Mouse (Mus musculus) MEL (cell line): ENCODE measurements around the gene Unc45a. TPM values are rescaled to one million over a fixed set of nuclear protein-coding genes. Genes with fewer than 3 reads are reported as not detected.

ENCODE experiments used
- DNase-seq: peaks from one replicate; pipeline ENCODE4 v3.0.0; 2011; ENCODE audit warnings: low read depth, low spot score
- H3K27ac ChIP-seq: 2 replicates; pipeline ENCODE4 v1.5.1; 2012; ENCODE audit warnings: low read depth, mild to moderate bottlenecking, control low read depth, low read length, moderate library complexity; ENCODE audit not compliant: control insufficient read depth
- H3K27me3 ChIP-seq, 2 experiments: fragments of 150-350 bp in 1 of 2; sonication (generic) in 1 of 2; 2 replicates each; pipeline ENCODE4 v1.6.1; 2012; ENCODE audit warnings: low read length in 2 of 2, mild to moderate bottlenecking in 2 of 2, improper control_type of control experiment in 1 of 2, moderate library complexity in 1 of 2; ENCODE audit not compliant: insufficient read depth in 2 of 2, control insufficient read depth in 1 of 2
- H3K36me3 ChIP-seq, 2 experiments: 2 replicates each; pipeline ENCODE4 v1.6.1; 2012 to 2014; ENCODE audit warnings: low read length in 2 of 2, improper control_type of control experiment in 1 of 2, inconsistent platforms in 1 of 2, mild to moderate bottlenecking in 1 of 2; ENCODE audit not compliant: insufficient read depth in 2 of 2, control insufficient read depth in 1 of 2
- H3K4me1 ChIP-seq, 2 experiments: fragments of 150-350 bp in 1 of 2; sonication (generic) in 1 of 2; 2 replicates each; pipeline ENCODE4 v1.6.1; 2012; ENCODE audit warnings: low read length in 2 of 2, improper control_type of control experiment in 1 of 2, mild to moderate bottlenecking in 1 of 2; ENCODE audit not compliant: insufficient read depth in 2 of 2, control insufficient read depth in 1 of 2
- H3K4me3 ChIP-seq, 2 experiments: fragments of 150-350 bp in 1 of 2; sonication (generic) in 1 of 2; 2 replicates each; pipeline ENCODE4 v1.5.1; 2012; ENCODE audit warnings: low read depth in 2 of 2, low read length in 2 of 2, mild to moderate bottlenecking in 2 of 2, moderate library complexity in 2 of 2, control low read depth in 1 of 2, improper control_type of control experiment in 1 of 2; ENCODE audit not compliant: control insufficient read depth in 1 of 2, insufficient read depth in 1 of 2
- H3K79me2 ChIP-seq: 2 replicates; pipeline ENCODE4 v1.6.1; 2012; ENCODE audit warnings: mild to moderate bottlenecking, low read length, moderate library complexity; ENCODE audit not compliant: control insufficient read depth, poor library complexity, insufficient read depth
- H3K9ac ChIP-seq: 2 replicates; pipeline ENCODE4 v1.6.1; 2012; ENCODE audit warnings: low read depth, mild to moderate bottlenecking, control low read depth, low read length, moderate library complexity; ENCODE audit not compliant: control insufficient read depth, poor library complexity, severe bottlenecking
- H3K9me3 ChIP-seq: fragments of 150-350 bp; sonication (generic); replicated peaks from 2 replicates; pipeline ENCODE4 v1.6.1; 2012; ENCODE audit warnings: mild to moderate bottlenecking, low read length, improper control_type of control experiment, moderate library complexity; ENCODE audit not compliant: insufficient read depth
- CHD1 ChIP-seq: IDR thresholded peaks from 2 replicates; pipeline ENCODE4 v1.6.1; 2012; ENCODE audit warnings: low read depth, mild to moderate bottlenecking, inconsistent platforms, low read length, improper control_type of control experiment
- EP300 ChIP-seq, 2 experiments: IDR thresholded peaks; 2 replicates each; pipeline ENCODE4 v1.6.1; 2011; ENCODE audit warnings: improper control_type of control experiment in 2 of 2, low read length in 2 of 2, low read depth in 1 of 2, mild to moderate bottlenecking in 1 of 2
- GABPA ChIP-seq: IDR thresholded peaks from 2 replicates; pipeline ENCODE4 v1.6.1; 2012; ENCODE audit warnings: low read depth, mild to moderate bottlenecking, inconsistent platforms, low read length, improper control_type of control experiment, moderate library complexity
- KAT2A ChIP-seq: conservative IDR thresholded peaks from 2 replicates; pipeline ENCODE4 v1.6.1; 2012; ENCODE audit warnings: low read depth, low read length, improper control_type of control experiment, inconsistent platforms
- MAFK ChIP-seq: IDR thresholded peaks from 2 replicates; pipeline ENCODE4 v1.6.1; 2011; ENCODE audit warnings: low read depth, mild to moderate bottlenecking, low read length, improper control_type of control experiment, borderline replicate concordance
- MAZ ChIP-seq: IDR thresholded peaks from 2 replicates; pipeline ENCODE4 v1.6.1; 2012; ENCODE audit warnings: low read depth, mild to moderate bottlenecking, inconsistent platforms, low read length, improper control_type of control experiment
- MEF2A ChIP-seq: IDR thresholded peaks from 2 replicates; pipeline ENCODE4 v1.6.1; 2014; ENCODE audit warnings: low read depth, mild to moderate bottlenecking, inconsistent platforms, low read length, improper control_type of control experiment; ENCODE audit not compliant: poor library complexity, insufficient replicate concordance, severe bottlenecking; ENCODE audit errors: extremely low read depth
- MYB ChIP-seq: IDR thresholded peaks from 2 replicates; pipeline ENCODE4 v1.6.1; 2011; ENCODE audit warnings: mild to moderate bottlenecking, low read depth, low read length, improper control_type of control experiment
- MYC ChIP-seq: IDR thresholded peaks from 2 replicates; pipeline ENCODE4 v1.6.1; 2011; ENCODE audit warnings: low read depth, mild to moderate bottlenecking, low read length, improper control_type of control experiment, moderate library complexity
- NRF1 ChIP-seq: IDR thresholded peaks from 2 replicates; pipeline ENCODE4 v1.6.1; 2014; ENCODE audit warnings: low read depth, mild to moderate bottlenecking, inconsistent platforms, low read length, improper control_type of control experiment, moderate library complexity; ENCODE audit not compliant: poor library complexity, insufficient read depth, severe bottlenecking
- POLR2A ChIP-seq, 2 experiments: IDR thresholded peaks; 2 replicates each; pipeline ENCODE4 v1.6.1; 2011 to 2012; ENCODE audit warnings: low read length in 2 of 2, mild to moderate bottlenecking in 2 of 2, control low read depth in 1 of 2, improper control_type of control experiment in 1 of 2, low read depth in 1 of 2, moderate library complexity in 1 of 2; ENCODE audit not compliant: control insufficient read depth in 1 of 2, insufficient read depth in 1 of 2, poor library complexity in 1 of 2
- POLR2AphosphoS2 ChIP-seq: IDR thresholded peaks from 2 replicates; pipeline ENCODE4 v1.6.1; 2011; ENCODE audit warnings: low read length, improper control_type of control experiment
- POLR2AphosphoS5 ChIP-seq: IDR thresholded peaks from 2 replicates; pipeline ENCODE4 v1.6.1; 2012; ENCODE audit warnings: low read depth, borderline replicate concordance, mild to moderate bottlenecking, inconsistent platforms, low read length, moderate library complexity, mixed read lengths
- RAD21 ChIP-seq: IDR thresholded peaks from 2 replicates; pipeline ENCODE4 v1.6.1; 2011; ENCODE audit warnings: mild to moderate bottlenecking, low read depth, low read length, improper control_type of control experiment
- RCOR1 ChIP-seq: IDR thresholded peaks from 2 replicates; pipeline ENCODE4 v1.6.1; 2012; ENCODE audit warnings: low read depth, mild to moderate bottlenecking, inconsistent platforms, low read length, improper control_type of control experiment
- SIN3A ChIP-seq: IDR thresholded peaks from 2 replicates; pipeline ENCODE4 v1.6.1; 2012; ENCODE audit warnings: low read length, improper control_type of control experiment, inconsistent platforms
- SMC3 ChIP-seq: IDR thresholded peaks from 2 replicates; pipeline ENCODE4 v1.6.1; 2011; ENCODE audit warnings: low read depth, low read length, improper control_type of control experiment
- TAL1 ChIP-seq: IDR thresholded peaks from 2 replicates; pipeline ENCODE4 v1.6.1; 2012; ENCODE audit warnings: mild to moderate bottlenecking, inconsistent platforms, low read length, moderate library complexity, mixed read lengths
- TCF12 ChIP-seq: IDR thresholded peaks from 2 replicates; pipeline ENCODE4 v1.6.1; 2014; ENCODE audit warnings: low read depth, mild to moderate bottlenecking, inconsistent platforms, low read length, improper control_type of control experiment, moderate library complexity
- UBTF ChIP-seq: IDR thresholded peaks from 2 replicates; pipeline ENCODE4 v1.6.1; 2012; ENCODE audit warnings: low read depth, mild to moderate bottlenecking, inconsistent platforms, low read length, improper control_type of control experiment, moderate library complexity, borderline replicate concordance; ENCODE audit not compliant: insufficient read depth
- USF1 ChIP-seq: IDR thresholded peaks from 2 replicates; pipeline ENCODE4 v1.6.1; 2014; ENCODE audit warnings: low read depth, mild to moderate bottlenecking, inconsistent platforms, low read length, improper control_type of control experiment, moderate library complexity
- USF2 ChIP-seq, 2 experiments: IDR thresholded peaks; 2 replicates each; pipeline ENCODE4 v1.6.1; 2011 to 2012; ENCODE audit warnings: improper control_type of control experiment in 2 of 2, low read length in 2 of 2, borderline replicate concordance in 1 of 2, inconsistent platforms in 1 of 2, low read depth in 1 of 2, mild to moderate bottlenecking in 1 of 2; ENCODE audit not compliant: insufficient read depth in 1 of 2
- ZMIZ1 ChIP-seq: IDR thresholded peaks from 2 replicates; pipeline ENCODE4 v1.6.1; 2012; ENCODE audit warnings: low read depth, mild to moderate bottlenecking, inconsistent platforms, low read length, improper control_type of control experiment, moderate library complexity
- polyA plus RNA-seq, 2 experiments: library from polyadenylated mRNA; stranded (reverse) in 1 of 2; unstranded in 1 of 2; fragments of >175 nt in 1 of 2; fragments of >200 nt in 1 of 2; gene quantifications; 2 replicates each; pipeline versions ENCODE4 v1.2.1 to v1.2.4; 2012; ENCODE audit warnings: low replicate concordance in 2 of 2, low read depth in 1 of 2; ENCODE audit not compliant: insufficient read length in 2 of 2, insufficient read depth in 1 of 2, missing spikeins in 1 of 2
- total RNA-seq: library from RNA; depleted of rRNA; stranded (reverse); fragments of 300-350 nt; gene quantifications from 2 replicates; pipeline ENCODE4 v1.2.3, GENCODE M21; 2012

The Unc45a gene
- total and polyA plus RNA-seq, 3 experiments: 26.1 to 28.2 TPM; not detected in 1

DNA sequence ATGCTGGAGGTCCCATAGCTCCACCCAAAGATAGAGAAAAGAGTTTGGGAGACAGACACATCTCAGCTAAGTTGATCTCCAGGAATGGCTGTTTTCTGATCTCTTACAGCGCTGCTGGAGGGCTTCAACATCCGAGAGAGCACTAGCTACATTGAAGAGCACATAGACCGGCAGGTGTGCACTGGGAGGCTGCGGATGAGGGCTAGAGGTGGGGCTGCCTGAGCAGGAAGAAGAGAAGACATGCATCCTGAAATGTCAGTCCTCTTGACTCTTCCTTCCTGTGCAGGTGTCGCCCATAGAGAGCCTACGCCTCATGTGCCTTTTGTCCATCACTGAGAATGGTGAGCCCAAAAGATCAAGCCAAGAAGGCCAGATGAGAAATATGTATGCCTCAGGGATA lies 55.1 kb downstream of the Unc45a start:
- H3K36me3 ChIP-seq: peaks cover 0 to 20% of the 10 kb centered on the region in 2 experiments; a peak in 2 of 4 replicates
- no peak overlapping the region for H3K4me3 ChIP-seq
- TF ChIP-seq NRF1 (no peak), KAT2A (no peak), UBTF (no peak), USF1 (no peak), TCF12 (no peak), POLR2AphosphoS2 (no peak), TAL1 (no peak), EP300 (IDR thresholded peaks at IDR 0.05; ENCODE audit: low read depth in 1 of 2, low read length in 2 of 2) (no peak), ZMIZ1 (no peak), RAD21 (no peak), MAZ (no peak), MYC (no peak), CHD1 (no peak)
- H3K4me1 ChIP-seq: no peaks in the 10 kb centered on the region
- H3K27ac ChIP-seq: no peak overlapping the region
- H3K27me3 ChIP-seq: no peaks in the 10 kb centered on the region
- no peaks in the 10 kb centered on the region for H3K79me2 ChIP-seq
- H3K9ac ChIP-seq: no peak overlapping the region
- no peaks in the 10 kb centered on the region for H3K9me3 ChIP-seq
- DNase-seq: no peak

DNA sequence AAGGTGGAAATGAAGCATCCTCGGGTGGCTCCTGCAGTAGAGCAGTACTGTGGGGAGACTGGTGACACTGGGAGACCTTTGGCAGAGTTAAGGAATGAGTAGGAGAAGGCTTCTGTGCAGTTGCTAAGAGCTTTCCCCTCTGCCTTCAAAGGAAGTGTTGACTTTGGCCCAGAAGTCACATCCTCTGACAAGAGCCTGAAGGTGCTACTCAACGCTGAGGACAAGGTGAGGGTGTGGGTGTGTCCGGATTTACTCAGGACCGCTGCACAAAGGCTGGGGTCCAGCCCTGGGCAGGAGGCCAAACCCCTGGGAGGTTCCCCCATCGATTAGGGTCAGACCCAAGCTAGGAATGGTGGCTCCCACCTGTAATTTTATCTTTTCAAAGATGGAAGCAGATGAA lies 56.4 kb downstream of the Unc45a start:
- TF ChIP-seq EP300 (IDR thresholded peaks at IDR 0.05; ENCODE audit: low read depth in 1 of 2, low read length in 2 of 2) (no peak), RAD21 (no peak), POLR2A (IDR thresholded peaks at IDR 0.05; ENCODE audit: control insufficient read depth in 1 of 2, insufficient read depth in 1 of 2, low read depth in 1 of 2, low read length in 2 of 2, poor library complexity in 1 of 2) (no peak), GABPA (no peak), MYC (no peak), POLR2AphosphoS2 (no peak), NRF1 (no peak), RCOR1 (no peak), POLR2AphosphoS5 (no peak), SIN3A (no peak), MAFK (no peak), USF2 (IDR thresholded peaks at IDR 0.05; ENCODE audit: borderline replicate concordance in 1 of 2, insufficient read depth in 1 of 2, low read depth in 1 of 2, low read length in 2 of 2) (no peak), UBTF (no peak), MYB (no peak), MEF2A (no peak), TAL1 (no peak), SMC3 (no peak)
- TF ChIP-seq, all 39 proteins: peak for 0
- peaks cover 0 to 21% of the 10 kb centered on the region in 2 experiments; a peak in 2 of 4 replicates for H3K36me3 ChIP-seq
- no peak for DNase-seq

More for the DNA sequence above, 56.4 kb downstream of the Unc45a start:
- no peaks in the 10 kb centered on the region for H3K4me1 ChIP-seq
- no peaks in the 10 kb centered on the region for H3K79me2 ChIP-seq
- no peak overlapping the region for H3K4me3 ChIP-seq
- no peaks in the 10 kb centered on the region for H3K27me3 ChIP-seq
- H3K9me3 ChIP-seq: no peaks in the 10 kb centered on the region
- H3K27ac ChIP-seq: no peak overlapping the region
- no peak overlapping the region for H3K9ac ChIP-seq
